Mouse (Mus musculus) liver, postnatal 0 days (tissue): Measurements from ENCODE around the gene Bahcc1.

ENCODE experiments used
- CTCF ChIP-seq: sonication (generic); IDR thresholded peaks from 2 replicates; pipeline ENCODE4 v1.5.1; 2016; ENCODE audit warnings: antibody characterized with exemption, low read depth
- EP300 ChIP-seq: IDR thresholded peaks from 2 replicates; pipeline ENCODE4 v1.6.1; 2016; ENCODE audit warnings: antibody characterized with exemption, low read depth, mild to moderate bottlenecking

GRCm38 (mm10) chr11:120266259-120266758, 33.6 kb downstream of the Bahcc1 start:
- no peak for TF ChIP-seq EP300
- no peak for TF ChIP-seq CTCF
